In genomic region chr5:65091921-65092320, GRCm38 (mm10) we compare ENCODE assay signal across 11 mouse cellular contexts. TPM values are rescaled to one million over a fixed set of nuclear protein-coding genes. Genes with fewer than 3 reads are reported as not detected.
DNase-seq lines count a peak whose midpoint lies in the region; ATAC-seq and TF ChIP-seq lines count a peak whose summit lies in the region.
"Had no signal": no experiment of that assay in that cellular context is flagged by ENCODE, and none has a peak within 500 bp of the region (broad histone marks: within the 10 kb centered on the region; RNA-seq: fewer than 3 reads in every experiment).

Gene Tmem156, minus strand, starts transcription at chr5:65092132.

- no peak for ATAC-seq in lung, embryonic 15.5 days (ENCODE audit: borderline replicate concordance, extremely low read depth, low FRiP score, low TSS enrichment)
- ATAC-seq in liver, embryonic 14.5 days (ENCODE audit: insufficient read depth), result no peak
- ATAC-seq in stomach, embryonic 15.5 days (ENCODE audit: insufficient read depth, low FRiP score, low read depth), result no peak
- no peak for ATAC-seq in forebrain, embryonic 13.5 days
- ATAC-seq in forebrain, embryonic 15.5 days (replicated peaks), result no peak

- no peak within 1 kb of the TSS for H3K9ac ChIP-seq in lung, embryonic 15.5 days
- H3K9ac ChIP-seq in liver, embryonic 14.5 days (replicated peaks), result no peak within 1 kb of the TSS
- H3K9ac ChIP-seq in stomach, embryonic 15.5 days, result no peak within 1 kb of the TSS
- no peak within 1 kb of the TSS for H3K9ac ChIP-seq in forebrain, embryonic 13.5 days
- H3K9ac ChIP-seq in forebrain, embryonic 15.5 days (replicated peaks), result no peak within 1 kb of the TSS
- H3K9ac ChIP-seq: heart, embryonic 13.5 days had no signal

- H3K36me3 ChIP-seq in lung, embryonic 15.5 days, result no peaks in the 10 kb centered on the region
- H3K36me3 ChIP-seq in liver, embryonic 14.5 days (replicated peaks; ENCODE audit: control insufficient read depth, insufficient read depth, low read depth), result no peaks in the 10 kb centered on the region
- H3K36me3 ChIP-seq in stomach, embryonic 15.5 days, result no peaks in the 10 kb centered on the region
- H3K36me3 ChIP-seq in forebrain, embryonic 13.5 days (ENCODE audit: poor library complexity, severe bottlenecking), result no peaks in the 10 kb centered on the region
- no peaks in the 10 kb centered on the region for H3K36me3 ChIP-seq in forebrain, embryonic 15.5 days
- H3K36me3 ChIP-seq: heart, embryonic 13.5 days had no signal

- H3K4me2 ChIP-seq in lung, embryonic 15.5 days, result peak within 1 kb of the TSS; percentile 7; the same call in 1 of the 2 replicates
- H3K4me2 ChIP-seq in liver, embryonic 14.5 days (ENCODE audit: low read depth), result 0 out of 2 replicates have a peak within 1 kb of the TSS, but pooled peaks have one; percentile 21
- no peak within 1 kb of the TSS for H3K4me2 ChIP-seq in stomach, embryonic 15.5 days
- H3K4me2 ChIP-seq in forebrain, embryonic 13.5 days, result no peak within 1 kb of the TSS
- no peak within 1 kb of the TSS for H3K4me2 ChIP-seq in forebrain, embryonic 15.5 days (replicated peaks)
- H3K4me2 ChIP-seq: heart, embryonic 13.5 days; midbrain, embryonic 11.5 days had no signal

- no peak for TF ChIP-seq POLR2A in bone marrow, adult 2 months (IDR thresholded peaks at IDR 0.05; ENCODE audit: borderline replicate concordance, control insufficient read depth, low read depth, low read length)

- peaks cover 14% of the 10 kb centered on the region for H3K4me1 ChIP-seq in lung, embryonic 15.5 days
- H3K4me1 ChIP-seq in bone marrow, adult 2 months (ENCODE audit: control insufficient read depth, insufficient read depth, low read length), result peaks cover 1% of the 10 kb centered on the region; the same call in 1 of the 2 replicates
- H3K4me1 ChIP-seq in liver, embryonic 14.5 days (replicated peaks; ENCODE audit: control insufficient read depth in 2 of 2, insufficient read depth in 2 of 2, low read length in 1 of 2), result peaks cover 0 to 5% of the 10 kb centered on the region in 2 experiments; a peak in 1 of 4 replicates
- 0 out of 2 replicates have a peak, but pooled peaks cover 3% of the 10 kb centered on the region for H3K4me1 ChIP-seq in stomach, embryonic 15.5 days
- H3K4me1 ChIP-seq in forebrain, embryonic 13.5 days, result no peaks in the 10 kb centered on the region
- no peaks in the 10 kb centered on the region for H3K4me1 ChIP-seq in forebrain, embryonic 15.5 days
- H3K4me1 ChIP-seq: heart, embryonic 13.5 days had no signal

- no peak for DNase-seq in lung, postnatal 25 days (ENCODE audit: low spot score)
- DNase-seq in liver, embryonic 14.5 days (ENCODE audit: low read depth in 3 of 3, low spot score in 3 of 3), result no peak
- no peak for DNase-seq in c-Kit-positive CD71-positive TER-119-positive erythroid progenitor cells, embryonic 14.5 days (ENCODE audit: low spot score)
- DNase-seq: gastrocnemius, adult 2 months had no signal

- H3K4me3 ChIP-seq in lung, embryonic 15.5 days, result no peak within 1 kb of the TSS
- H3K4me3 ChIP-seq in bone marrow, adult 2 months (replicated peaks; ENCODE audit: control insufficient read depth, low read depth, low read length), result peak within 1 kb of the TSS; percentile 65
- H3K4me3 ChIP-seq in liver, embryonic 14.5 days (ENCODE audit: insufficient read depth in 1 of 2, low read depth in 2 of 2, low read length in 2 of 2), result no peak within 1 kb of the TSS
- H3K4me3 ChIP-seq in stomach, embryonic 15.5 days (replicated peaks), result no peak within 1 kb of the TSS
- H3K4me3 ChIP-seq in forebrain, embryonic 13.5 days, result no peak within 1 kb of the TSS
- no peak within 1 kb of the TSS for H3K4me3 ChIP-seq in forebrain, embryonic 15.5 days
- H3K4me3 ChIP-seq: gastrocnemius, adult 2 months; heart, embryonic 13.5 days had no signal

- no peak for TF ChIP-seq EP300 in liver, embryonic 14.5 days (IDR thresholded peaks at IDR 0.05; ENCODE audit: low read depth)

- peak within 1 kb of the TSS; percentile 48; the same call in 1 of the 2 replicates for H3K27ac ChIP-seq in lung, embryonic 15.5 days
- H3K27ac ChIP-seq in bone marrow, adult 2 months (ENCODE audit: control insufficient read depth, insufficient read depth, low read depth, low read length, poor library complexity), result peak within 1 kb of the TSS; percentile 29; the same call in 1 of the 2 replicates
- H3K27ac ChIP-seq in liver, embryonic 14.5 days, result no peak within 1 kb of the TSS
- H3K27ac ChIP-seq in stomach, embryonic 15.5 days, result peak within 1 kb of the TSS; percentile 37; the same call in 1 of the 2 replicates
- no peak within 1 kb of the TSS for H3K27ac ChIP-seq in forebrain, embryonic 13.5 days
- H3K27ac ChIP-seq in forebrain, embryonic 15.5 days (replicated peaks), result no peak within 1 kb of the TSS
- H3K27ac ChIP-seq: gastrocnemius, adult 2 months; heart, embryonic 13.5 days had no signal

- no peak for TF ChIP-seq CTCF in bone marrow, adult 2 months (IDR thresholded peaks at IDR 0.05; ENCODE audit: control insufficient read depth, insufficient read depth, low read length)
- TF ChIP-seq CTCF in liver, embryonic 14.5 days (IDR thresholded peaks at IDR 0.05; ENCODE audit: low read depth), result no peak

- H3K9me3 ChIP-seq in lung, embryonic 15.5 days, result no peaks in the 10 kb centered on the region
- no peaks in the 10 kb centered on the region for H3K9me3 ChIP-seq in liver, embryonic 14.5 days (ENCODE audit: control insufficient read depth, low read length)
- H3K9me3 ChIP-seq in stomach, embryonic 15.5 days, result no peaks in the 10 kb centered on the region
- no peaks in the 10 kb centered on the region for H3K9me3 ChIP-seq in forebrain, embryonic 13.5 days (replicated peaks)
- no peaks in the 10 kb centered on the region for H3K9me3 ChIP-seq in forebrain, embryonic 15.5 days
- H3K9me3 ChIP-seq: heart, embryonic 13.5 days had no signal

- 30% methylated on average over 5 of the region's 5 CpGs for WGBS in lung, embryonic 15.5 days
- WGBS in bone marrow, adult 2 months, result 40% methylated on average over 5 of the region's 5 CpGs
- 55% methylated on average over 5 of the region's 5 CpGs for WGBS in liver, embryonic 14.5 days (ENCODE audit: insufficient replicate concordance)
- 35% methylated on average over 5 of the region's 5 CpGs for WGBS in stomach, embryonic 15.5 days
- WGBS in forebrain, embryonic 13.5 days, result 77% methylated on average over 5 of the region's 5 CpGs
- WGBS in forebrain, embryonic 15.5 days, result 74% methylated on average over 5 of the region's 5 CpGs

- no peaks in the 10 kb centered on the region for H3K27me3 ChIP-seq in lung, embryonic 15.5 days
- H3K27me3 ChIP-seq in liver, embryonic 14.5 days (ENCODE audit: control insufficient read depth, insufficient read depth, low read length), result no peaks in the 10 kb centered on the region
- no peaks in the 10 kb centered on the region for H3K27me3 ChIP-seq in stomach, embryonic 15.5 days (replicated peaks)
- no peaks in the 10 kb centered on the region for H3K27me3 ChIP-seq in forebrain, embryonic 13.5 days
- no peaks in the 10 kb centered on the region for H3K27me3 ChIP-seq in forebrain, embryonic 15.5 days
- H3K27me3 ChIP-seq: heart, embryonic 13.5 days had no signal

RNA-seq across cellular contexts. Expression of gene Tmem156, which starts in this region (rescaled TPM):
- polyA plus RNA-seq in lung, embryonic 15.5 days (2015; fragmentation: Nextera tagmentation; extraction: Ambion mirVana), result 0.42 and 0.50 TPM in 2 replicates
- 3.3 and 8.5 TPM in 2 replicates for polyA plus RNA-seq in bone marrow, adult 2 months (2011; ENCODE audit: insufficient read depth, insufficient read length, low replicate concordance, missing spikeins)
- 0.42 and 0.55 TPM in 2 replicates for polyA plus RNA-seq in liver, embryonic 14.5 days (2012; rRNA removed)
- 0.61 and 0.64 TPM in 2 replicates for polyA plus RNA-seq in liver, embryonic 14.5 days (2014; fragmentation: Nextera tagmentation; extraction: Ambion mirVana)
- 1.7 and 2.3 TPM in 2 replicates for polyA plus RNA-seq in stomach, embryonic 15.5 days (2015; fragmentation: Nextera tagmentation; extraction: Ambion mirVana)
- polyA plus RNA-seq in forebrain, embryonic 13.5 days (2015; fragmentation: Nextera tagmentation; extraction: Ambion mirVana), result not detected in 2 replicates
- polyA plus RNA-seq in forebrain, embryonic 15.5 days (2015; fragmentation: Nextera tagmentation; extraction: Ambion mirVana), result 0.11 and 0.13 TPM in 2 replicates
- polyA plus RNA-seq: heart, embryonic 13.5 days; midbrain, embryonic 11.5 days had no signal

Comparison
In these comparisons a context has a peak if more than half of its experiments do, and no peak if none do; other contexts are left out.
1. H3K27ac ChIP-seq: peak in lung, embryonic 15.5 days (single experiment), bone marrow, adult 2 months (single experiment) and stomach, embryonic 15.5 days (single experiment); none in liver, embryonic 14.5 days (single experiment), forebrain, embryonic 13.5 days (single experiment) and forebrain, embryonic 15.5 days (single experiment).
2. H3K4me2 ChIP-seq: peak in lung, embryonic 15.5 days (single experiment) and liver, embryonic 14.5 days (single experiment); none in stomach, embryonic 15.5 days (single experiment), forebrain, embryonic 13.5 days (single experiment) and forebrain, embryonic 15.5 days (single experiment).